Mouse (Mus musculus) neutrophil, adult 5-6 weeks (primary cell): ENCODE measurements around the gene Podn. TPM values are rescaled to one million over a fixed set of nuclear protein-coding genes. Genes with fewer than 3 reads are reported as not detected.

Experiments
- ATAC-seq: fragments of 151-379, 151-347 bp; 2 replicates; pipeline ENCODE4 v1.8.0; 2017; ENCODE audit warnings: mild to moderate bottlenecking, moderate TSS enrichment; ENCODE audit not compliant: insufficient number of reproducible peaks, poor library complexity, low FRiP score, severe bottlenecking; ENCODE audit errors: extremely low read depth
- total RNA-seq: library from RNA; stranded (forward); fragments of 200-1000 nt; gene quantifications from 2 replicates; pipeline ENCODE4 v1.2.3, GENCODE M21; 2017

Podn gene
- total RNA-seq, 1 experiment from 2014 or later = 0.35 TPM

- ATAC-seq = no peak
Measured at GRCm38 (mm10) chr4:107984282-107984981, 111.8 kb downstream of the Podn start.

- ATAC-seq = no peak
Measured at GRCm38 (mm10) chr4:107983717-107984116, 112.5 kb downstream of the Podn start.

GRCm38 (mm10) chr4:107980002-107980600 is 116.1 kb downstream of the Podn start:
- no peak for ATAC-seq

GRCm38 (mm10) chr4:107979530-107979929 is 116.7 kb downstream of the Podn start:
- no peak for ATAC-seq

GRCm38 (mm10) chr4:107977593-107977992 is 118.7 kb downstream of the Podn start:
- ATAC-seq = no peak

- no peak for ATAC-seq
Measured at GRCm38 (mm10) chr4:107975004-107975403, 121.2 kb downstream of the Podn start.

GRCm38 (mm10) chr4:107974527-107974926 is 121.7 kb downstream of the Podn start:
- ATAC-seq = no peak

- ATAC-seq = no peak
Measured at GRCm38 (mm10) chr4:107971162-107971561, 125.1 kb downstream of the Podn start.

- ATAC-seq = no peak
Measured at GRCm38 (mm10) chr4:107969781-107970180, 126.5 kb downstream of the Podn start.

- ATAC-seq = no peak
Measured at GRCm38 (mm10) chr4:107967966-107968682, 128.1 kb downstream of the Podn start, which contains the start of gene Slc1a7. Slc1a7 (plus strand) TSS chr4:107968332.

- no peak for ATAC-seq
Measured at GRCm38 (mm10) chr4:107966416-107967109, 129.7 kb downstream of the Podn start.

Other genes starting within 250 kb of the Podn start
- gene Magoh, start 216.7 kb downstream of the Podn start, total RNA-seq = 87.4 and 106 TPM in 2 replicates
- gene 0610037L13Rik, start 206.6 kb downstream of the Podn start, total RNA-seq = 44.8 and 48.4 TPM in 2 replicates
- gene Cpt2, start 172.8 kb downstream of the Podn start, total RNA-seq = 17.2 and 27.9 TPM in 2 replicates
- not detected in 2 replicates for gene Slc1a7, start 128.1 kb downstream of the Podn start, total RNA-seq
- 133 and 172 TPM in 2 replicates for gene Scp2, start 48.6 kb upstream of the Podn start, total RNA-seq
- gene Echdc2, start 69.0 kb upstream of the Podn start, total RNA-seq = not detected in 2 replicates
- gene Zyg11a, start 121.6 kb upstream of the Podn start, total RNA-seq = not detected in 2 replicates
- gene Zyg11b, start 204.7 kb upstream of the Podn start, total RNA-seq = 38.2 and 42.8 TPM in 2 replicates
- gene Coa7, start 231.7 kb upstream of the Podn start, total RNA-seq = 4.5 and 5.5 TPM in 2 replicates